Mouse (Mus musculus) limb, embryonic 12.5 days (tissue): ENCODE results near the gene Cacna1d. TPM values are rescaled to one million over a fixed set of nuclear protein-coding genes. Genes with fewer than 3 reads are reported as not detected.

Experiments used
- ATAC-seq: fragments of 200-750 bp; cut with Nextera tagmentation; 2 replicates; pipeline ENCODE4 v1.8.0; 2017; ENCODE audit warnings: low read depth, moderate TSS enrichment; ENCODE audit not compliant: insufficient number of reproducible peaks, insufficient read depth, low FRiP score, low TSS enrichment
- H3K27ac ChIP-seq: fragments of 300-500 bp; sonication (generic); 2 replicates; pipeline ENCODE4 v1.5.1; 2016; ENCODE audit warnings: mild to moderate bottlenecking, moderate library complexity
- H3K27me3 ChIP-seq: fragments of 300-500 bp; sonication (generic); 2 replicates; pipeline ENCODE4 v1.6.1; 2016; ENCODE audit warnings: mild to moderate bottlenecking, moderate library complexity
- H3K36me3 ChIP-seq: fragments of 300-500 bp; sonication (generic); 2 replicates; pipeline ENCODE4 v1.6.1; 2016; ENCODE audit warnings: mild to moderate bottlenecking, moderate library complexity
- H3K4me1 ChIP-seq: fragments of 300-500 bp; sonication (generic); replicated peaks from 2 replicates; pipeline ENCODE4 v1.6.1; 2016
- H3K4me2 ChIP-seq: fragments of 300-500 bp; sonication (generic); 2 replicates; pipeline ENCODE4 v1.6.1; 2016; ENCODE audit warnings: mild to moderate bottlenecking, moderate library complexity
- H3K4me3 ChIP-seq: fragments of 300-500 bp; sonication (generic); replicated peaks from 2 replicates; pipeline ENCODE4 v1.5.1; 2016; ENCODE audit warnings: mild to moderate bottlenecking
- H3K9ac ChIP-seq: fragments of 300-500 bp; sonication (generic); replicated peaks from 2 replicates; pipeline ENCODE4 v1.6.1; 2016; ENCODE audit warnings: mild to moderate bottlenecking, moderate library complexity
- H3K9me3 ChIP-seq: fragments of 300-500 bp; sonication (generic); 2 replicates; pipeline ENCODE4 v1.6.1; 2016; ENCODE audit warnings: mild to moderate bottlenecking, moderate library complexity
- WGBS: fragments of 180-500 bp; shearing (Covaris S2); methylation state at CpG from one replicate; pipeline ENCODE4 v1.1.7; 2016; 5-methylcytosine and 5-hydroxymethylcytosine counted together
- polyA plus RNA-seq: library from polyadenylated mRNA; unstranded; fragments of >200 nt; fragmentation: Nextera tagmentation; extraction: Ambion mirVana; gene quantifications from 2 replicates; pipeline ENCODE4 v1.2.1, GENCODE M21; 2016

The Cacna1d gene
- polyA plus RNA-seq, 1 experiment from 2014 or later, result 3.0 TPM

DNA sequence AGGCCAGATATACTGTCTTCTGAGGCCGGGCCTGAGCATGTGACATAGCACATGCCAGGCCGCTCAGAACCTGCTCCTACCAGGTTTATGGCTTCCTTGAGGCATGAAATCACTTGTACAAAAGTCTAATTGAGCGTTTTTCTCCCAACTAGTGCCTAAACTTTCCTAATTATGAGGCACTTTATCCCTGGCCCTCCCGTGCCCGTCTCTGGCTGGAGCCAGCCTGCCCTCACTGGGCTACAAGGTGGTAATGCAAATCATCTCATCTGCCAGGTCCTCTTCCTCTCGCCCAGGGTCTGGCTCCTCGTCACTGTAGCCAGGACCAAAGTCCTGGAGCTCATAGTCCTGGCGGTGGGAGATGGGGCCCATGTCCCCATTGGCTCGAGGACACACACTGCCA is 449.4 kb downstream of the Cacna1d start:
- H3K4me2 ChIP-seq, result no peak overlapping the region
- ATAC-seq, result no peak
- no peaks in the 10 kb centered on the region for H3K36me3 ChIP-seq
- H3K4me3 ChIP-seq, result no peak overlapping the region
- H3K9ac ChIP-seq, result no peak overlapping the region
- no peaks in the 10 kb centered on the region for H3K9me3 ChIP-seq
- 67% methylated on average over 9 of the region's 9 CpGs for WGBS
- no peaks in the 10 kb centered on the region for H3K4me1 ChIP-seq
- no peaks in the 10 kb centered on the region for H3K27me3 ChIP-seq
- H3K27ac ChIP-seq, result no peak overlapping the region

DNA sequence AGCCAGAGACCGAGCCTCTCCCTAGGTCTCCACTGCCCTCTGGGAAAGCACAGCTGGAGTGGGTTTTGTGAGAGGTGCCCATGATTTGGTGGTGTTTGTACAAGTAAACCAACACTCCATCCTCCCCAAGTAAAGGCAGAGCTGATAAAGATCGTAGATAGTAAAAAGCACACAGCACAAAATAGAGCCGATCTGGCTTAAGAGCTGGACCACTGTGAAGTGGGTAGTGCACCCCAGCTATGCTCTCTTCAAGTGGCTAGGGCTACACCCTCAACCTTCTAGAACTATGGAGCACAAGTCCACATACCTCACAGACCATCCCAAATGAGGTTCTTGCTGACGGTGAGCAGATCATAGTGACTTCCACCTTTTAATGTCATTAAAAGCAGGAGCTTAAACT is 451.8 kb downstream of the Cacna1d start:
- H3K27ac ChIP-seq, result no peak overlapping the region
- no peaks in the 10 kb centered on the region for H3K9me3 ChIP-seq
- H3K4me1 ChIP-seq, result no peaks in the 10 kb centered on the region
- H3K4me3 ChIP-seq, result no peak overlapping the region
- 74% methylated on average over 4 of the region's 4 CpGs for WGBS
- ATAC-seq, result no peak
- H3K4me2 ChIP-seq, result no peak overlapping the region
- no peak overlapping the region for H3K9ac ChIP-seq
- no peaks in the 10 kb centered on the region for H3K27me3 ChIP-seq
- H3K36me3 ChIP-seq, result no peaks in the 10 kb centered on the region

DNA sequence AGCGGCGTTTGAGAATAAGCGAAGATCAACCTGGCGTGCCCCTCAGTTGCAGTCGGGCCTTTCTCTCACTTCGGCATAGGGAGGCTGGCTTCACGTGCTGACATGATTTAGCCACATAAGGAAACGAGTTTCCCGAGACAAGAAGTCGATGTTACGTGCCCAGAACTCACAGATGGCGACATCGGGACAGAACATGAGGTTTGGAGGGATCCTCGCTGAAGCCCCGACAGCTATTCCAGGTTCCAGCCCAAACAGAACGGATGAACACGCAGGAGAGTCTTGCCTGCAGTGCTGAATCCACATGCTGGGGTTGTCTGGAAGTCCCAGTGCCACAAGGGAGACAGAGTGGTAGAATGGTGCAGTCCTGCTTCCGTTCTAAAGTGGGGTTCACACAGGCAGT is 452.8 kb downstream of the Cacna1d start:
- no peak overlapping the region for H3K4me3 ChIP-seq
- no peaks in the 10 kb centered on the region for H3K27me3 ChIP-seq
- H3K4me2 ChIP-seq, result no peak overlapping the region
- no peak for ATAC-seq
- 91% methylated on average over 18 of the region's 18 CpGs for WGBS
- H3K4me1 ChIP-seq, result no peaks in the 10 kb centered on the region
- H3K27ac ChIP-seq, result no peak overlapping the region
- H3K9ac ChIP-seq, result no peak overlapping the region
- H3K36me3 ChIP-seq, result no peaks in the 10 kb centered on the region
- H3K9me3 ChIP-seq, result no peaks in the 10 kb centered on the region

DNA sequence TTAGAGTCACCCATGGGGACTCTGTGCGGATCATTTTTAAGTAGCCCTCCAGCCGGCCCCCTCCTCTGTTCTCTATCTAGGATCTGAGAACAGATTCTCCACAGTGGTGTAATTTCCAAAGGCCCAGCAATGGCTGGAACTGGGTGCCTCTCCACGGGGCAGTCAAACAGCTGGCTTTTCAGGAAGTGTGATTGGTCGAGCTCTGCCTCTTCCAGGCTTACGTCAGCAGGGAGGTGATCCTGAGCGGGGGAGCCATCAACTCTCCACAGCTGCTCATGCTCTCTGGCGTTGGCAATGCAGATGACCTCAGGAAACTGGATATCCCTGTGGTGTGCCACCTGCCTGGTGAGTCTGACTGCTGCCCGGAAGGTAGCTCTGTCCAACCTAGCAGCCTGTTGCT is 457.9 kb downstream of the Cacna1d start:
- WGBS, result 56% methylated on average over 8 of the region's 8 CpGs
- Histone ChIP-seq H3K4me3 (no peak overlapping the region), H3K9me3 (no peaks in the 10 kb centered on the region), H3K4me2 (no peak overlapping the region), H3K27me3 (no peaks in the 10 kb centered on the region), H3K36me3 (no peaks in the 10 kb centered on the region), H3K27ac (no peak overlapping the region), H3K4me1 (no peaks in the 10 kb centered on the region), H3K9ac (no peak overlapping the region)
- ATAC-seq, result no peak

DNA sequence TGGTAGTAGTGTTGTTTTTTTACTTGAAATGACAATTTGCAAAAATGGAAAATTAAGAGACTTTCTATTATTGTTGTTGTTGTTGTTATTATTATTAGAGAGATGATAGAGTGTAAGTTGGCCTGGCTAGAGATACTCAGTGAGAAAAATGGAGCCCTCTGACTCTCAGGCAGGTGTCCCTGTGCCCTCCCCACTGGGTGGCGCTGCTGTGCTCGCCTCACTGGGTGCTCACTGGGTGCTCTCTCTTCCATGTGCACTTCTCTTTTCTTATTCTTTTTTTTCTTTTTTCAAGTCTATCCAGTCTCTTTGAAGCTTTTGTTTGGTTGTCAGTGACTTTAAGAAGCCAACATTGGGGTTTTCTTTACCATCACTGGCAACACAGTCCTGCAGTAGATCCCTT is 463.9 kb downstream of the Cacna1d start:
- Histone ChIP-seq H3K4me1 (no peaks in the 10 kb centered on the region), H3K36me3 (no peaks in the 10 kb centered on the region), H3K9ac (no peak overlapping the region), H3K27me3 (no peaks in the 10 kb centered on the region), H3K4me2 (no peak overlapping the region), H3K27ac (no peak overlapping the region), H3K9me3 (no peaks in the 10 kb centered on the region), H3K4me3 (no peak overlapping the region)
- WGBS, result 68% methylated on average over 2 of the region's 2 CpGs
- ATAC-seq, result no peak

DNA sequence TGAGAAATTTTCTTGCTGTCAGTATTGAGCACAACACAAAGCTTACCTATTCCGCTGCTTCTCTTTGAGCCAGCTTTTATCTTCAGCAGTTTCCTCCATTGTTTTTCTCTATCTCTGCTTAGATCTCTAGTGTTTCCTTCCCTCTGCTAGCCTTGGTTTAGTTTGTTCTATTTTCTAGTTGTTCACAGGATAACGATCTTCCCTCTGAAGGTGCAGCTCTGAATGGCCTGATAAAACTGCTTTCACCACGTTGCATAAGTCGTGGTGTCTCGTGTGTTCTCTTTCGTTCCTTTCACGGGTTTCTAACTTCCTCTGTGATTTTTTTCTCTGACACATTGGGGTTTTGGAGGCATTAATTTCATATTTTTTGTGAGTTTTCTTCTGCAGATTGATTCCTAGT is 466.9 kb downstream of the Cacna1d start:
- 56% methylated on average over 7 of the region's 7 CpGs for WGBS
- no peaks in the 10 kb centered on the region for H3K27me3 ChIP-seq
- no peaks in the 10 kb centered on the region for H3K9me3 ChIP-seq
- H3K4me1 ChIP-seq, result peaks cover 11% of the 10 kb centered on the region
- no peak overlapping the region for H3K4me3 ChIP-seq
- H3K36me3 ChIP-seq, result no peaks in the 10 kb centered on the region
- no peak overlapping the region for H3K27ac ChIP-seq
- ATAC-seq, result no peak
- H3K9ac ChIP-seq, result no peak overlapping the region
- H3K4me2 ChIP-seq, result no peak overlapping the region

DNA sequence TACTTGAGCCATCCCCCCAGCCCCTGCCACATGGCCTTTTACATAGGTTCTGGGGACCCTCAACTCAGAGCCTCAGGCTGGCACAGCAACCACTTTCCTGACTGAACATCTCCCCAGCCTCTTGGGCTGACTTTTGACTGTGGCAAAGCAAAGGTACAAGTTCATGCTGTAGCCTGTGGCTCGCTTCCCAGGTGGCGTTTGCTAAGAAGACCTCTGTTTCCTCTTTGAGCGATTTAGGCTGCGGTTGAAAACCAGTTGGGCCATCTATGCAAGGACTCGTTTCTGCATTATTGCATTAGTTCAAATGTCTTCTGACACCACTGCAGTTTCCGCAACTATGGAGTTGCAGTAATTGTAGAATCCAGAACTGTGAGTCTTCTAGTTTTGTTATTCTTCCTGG is 468.8 kb downstream of the Cacna1d start:
- H3K4me1 ChIP-seq, result peaks cover 11% of the 10 kb centered on the region
- no peak overlapping the region for H3K27ac ChIP-seq
- no peaks in the 10 kb centered on the region for H3K36me3 ChIP-seq
- H3K9ac ChIP-seq, result no peak overlapping the region
- H3K27me3 ChIP-seq, result no peaks in the 10 kb centered on the region
- no peak for ATAC-seq
- H3K4me3 ChIP-seq, result no peak overlapping the region
- no peaks in the 10 kb centered on the region for H3K9me3 ChIP-seq
- 88% methylated on average over 6 of the region's 6 CpGs for WGBS
- no peak overlapping the region for H3K4me2 ChIP-seq

DNA sequence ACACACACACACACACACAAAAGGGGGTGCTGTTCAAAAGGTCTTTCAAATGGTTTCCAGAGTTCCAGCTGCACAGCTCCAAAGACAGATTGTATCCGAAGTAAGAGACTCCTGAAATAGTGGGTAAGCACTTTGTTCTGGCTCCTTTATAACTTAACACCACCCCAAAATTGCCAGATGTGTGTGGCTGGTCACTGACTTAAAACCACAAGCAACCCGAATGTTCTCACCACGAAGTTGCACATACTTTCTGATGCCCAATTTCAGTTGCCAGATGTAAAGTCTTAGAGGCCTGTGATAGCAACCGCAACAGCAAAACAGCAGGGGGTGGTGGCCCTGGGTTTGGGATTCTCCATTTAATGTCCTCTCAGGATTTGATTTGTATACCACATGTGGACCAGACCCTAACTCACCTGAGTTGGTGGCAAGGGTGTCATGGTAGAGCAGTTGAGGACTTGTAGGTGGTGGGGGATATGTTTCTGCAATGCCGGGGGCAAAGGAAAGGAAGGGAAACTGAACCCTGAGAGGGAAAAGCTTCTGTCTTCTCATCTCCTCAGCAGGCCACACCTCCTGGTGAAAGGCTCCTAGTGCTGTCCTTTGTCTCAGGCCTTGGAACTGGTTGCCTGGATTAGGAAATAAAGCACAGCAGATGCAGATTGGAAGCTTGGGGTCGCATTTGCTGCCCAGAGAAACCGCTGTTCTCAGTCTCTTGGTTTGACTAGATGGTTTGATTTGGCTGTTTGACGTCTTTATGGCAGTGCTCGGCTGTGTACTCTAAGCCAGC is 471.3 kb downstream of the Cacna1d start:
- Histone ChIP-seq H3K36me3 (no peaks in the 10 kb centered on the region), H3K4me2 (no peak overlapping the region), H3K27me3 (no peaks in the 10 kb centered on the region), H3K4me3 (no peak overlapping the region), H3K4me1 (peaks cover 11% of the 10 kb centered on the region), H3K27ac (no peak overlapping the region), H3K9ac (no peak overlapping the region), H3K9me3 (no peaks in the 10 kb centered on the region)
- WGBS, result 33% methylated on average over 9 of the region's 9 CpGs
- ATAC-seq, result no peak

DNA sequence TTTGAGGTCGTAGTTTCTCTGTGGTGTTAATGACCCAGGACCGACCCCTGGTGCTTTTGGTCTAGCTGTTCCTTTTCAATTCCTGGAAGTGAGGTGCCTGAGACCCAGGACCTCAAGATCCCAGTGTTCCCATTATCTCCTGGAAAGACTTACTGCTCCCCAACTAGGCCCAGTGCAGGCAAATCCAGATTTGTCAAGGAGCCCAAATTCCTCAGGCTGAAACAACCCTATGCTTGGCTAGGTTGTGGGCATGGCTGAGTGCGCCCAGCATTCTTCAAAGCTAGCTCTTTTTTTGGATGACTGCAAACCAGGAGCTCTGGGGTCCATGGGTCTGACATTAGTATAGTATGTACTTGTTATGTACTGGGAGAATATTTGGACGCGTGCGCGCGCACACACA is 471.9 kb downstream of the Cacna1d start:
- Histone ChIP-seq H3K9me3 (no peaks in the 10 kb centered on the region), H3K4me1 (peaks cover 15% of the 10 kb centered on the region), H3K36me3 (no peaks in the 10 kb centered on the region), H3K4me2 (no peak overlapping the region), H3K27ac (no peak overlapping the region), H3K4me3 (no peak overlapping the region), H3K9ac (no peak overlapping the region), H3K27me3 (no peaks in the 10 kb centered on the region)
- ATAC-seq, result no peak
- WGBS, result 90% methylated on average over 8 of the region's 8 CpGs

DNA sequence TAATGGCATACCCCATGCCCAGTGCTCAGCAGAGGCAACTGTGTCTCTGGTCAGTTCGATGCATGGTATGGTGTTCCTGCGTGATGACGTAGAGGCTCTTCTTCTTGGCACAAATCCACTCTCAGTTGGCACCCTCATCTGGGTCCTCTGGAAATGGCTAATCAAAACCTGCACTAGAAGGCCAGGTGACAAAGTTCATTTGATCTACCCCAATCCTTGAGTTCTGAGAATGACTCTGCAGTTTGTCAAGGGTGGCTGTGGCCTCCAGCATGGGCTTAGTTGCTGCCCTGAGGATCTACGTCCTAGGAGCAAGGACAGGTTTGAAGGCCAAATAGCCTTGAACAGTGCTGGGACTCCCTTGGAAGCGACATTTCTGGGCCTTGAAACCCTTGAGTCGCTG is 472.4 kb downstream of the Cacna1d start:
- Histone ChIP-seq H3K27ac (no peak overlapping the region), H3K36me3 (no peaks in the 10 kb centered on the region), H3K4me3 (no peak overlapping the region), H3K27me3 (no peaks in the 10 kb centered on the region), H3K9ac (no peak overlapping the region), H3K4me2 (no peak overlapping the region), H3K9me3 (no peaks in the 10 kb centered on the region), H3K4me1 (peaks cover 16% of the 10 kb centered on the region)
- WGBS, result 91% methylated on average over 6 of the region's 6 CpGs
- no peak for ATAC-seq

DNA sequence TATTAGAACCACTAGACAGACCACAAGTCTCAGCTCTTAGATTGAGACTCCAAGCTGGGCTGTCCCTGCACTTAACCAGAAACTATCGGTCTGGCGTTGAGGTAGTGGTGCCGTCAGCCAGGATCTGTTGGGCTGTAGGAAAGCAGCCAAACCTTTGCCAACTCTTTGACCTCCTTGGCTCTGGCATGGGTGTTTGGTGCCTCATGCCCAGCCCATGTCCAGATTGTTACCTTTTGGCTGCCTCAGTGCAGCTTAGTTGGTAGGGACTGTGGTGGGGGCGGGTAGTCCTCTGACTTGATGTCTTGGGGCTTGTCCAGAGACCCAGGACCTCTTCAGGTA is 472.8 kb downstream of the Cacna1d start:
- Histone ChIP-seq H3K27me3 (no peaks in the 10 kb centered on the region), H3K4me3 (no peak overlapping the region), H3K9me3 (no peaks in the 10 kb centered on the region), H3K9ac (no peak overlapping the region), H3K4me1 (peaks cover 16% of the 10 kb centered on the region), H3K27ac (no peak overlapping the region), H3K4me2 (no peak overlapping the region), H3K36me3 (no peaks in the 10 kb centered on the region)
- WGBS, result 97% methylated on average over 4 of the region's 4 CpGs
- ATAC-seq, result no peak

DNA sequence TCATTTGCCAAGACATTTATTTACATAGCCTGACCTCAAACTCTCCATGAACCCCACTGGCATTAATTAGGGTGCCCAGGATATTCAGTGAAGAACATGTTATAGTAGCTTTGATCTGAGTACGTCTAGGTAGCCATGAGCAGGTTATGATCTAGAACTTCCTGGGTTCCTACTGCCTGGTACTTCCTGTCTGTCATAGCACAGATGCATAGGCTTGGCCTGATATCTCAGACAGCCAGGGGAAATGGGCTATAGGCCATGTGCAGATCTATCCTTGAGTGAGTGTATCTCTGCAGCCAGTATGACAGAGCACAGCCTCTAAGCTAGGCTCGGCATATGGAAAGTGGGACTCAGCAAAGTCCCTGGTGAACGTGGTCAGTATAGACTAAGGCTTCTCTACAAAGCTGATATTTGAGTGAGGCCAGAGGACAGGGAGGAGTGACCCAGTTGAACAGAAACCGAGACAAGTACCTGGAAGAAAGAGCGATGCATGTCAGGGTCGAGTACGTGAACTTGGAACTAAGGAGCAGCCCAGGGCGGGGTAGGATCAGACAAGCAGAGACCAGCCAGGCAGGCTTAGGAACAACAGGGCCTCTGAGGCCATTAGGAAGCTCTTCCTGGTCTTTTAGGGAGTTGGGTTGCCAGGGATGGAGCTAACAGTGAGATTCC is 473.3 kb downstream of the Cacna1d start:
- H3K9ac ChIP-seq, result no peak overlapping the region
- no peak overlapping the region for H3K4me2 ChIP-seq
- ATAC-seq, result no peak
- WGBS, result 87% methylated on average over 8 of the region's 8 CpGs
- H3K9me3 ChIP-seq, result no peaks in the 10 kb centered on the region
- H3K4me1 ChIP-seq, result peaks cover 16% of the 10 kb centered on the region
- H3K4me3 ChIP-seq, result no peak overlapping the region
- H3K27ac ChIP-seq, result no peak overlapping the region
- H3K36me3 ChIP-seq, result no peaks in the 10 kb centered on the region
- H3K27me3 ChIP-seq, result no peaks in the 10 kb centered on the region
